Mouse (Mus musculus) limb, embryonic 13.5 days (tissue): Measurements from ENCODE around the gene Tgfbr3. TPM values are rescaled to one million over a fixed set of nuclear protein-coding genes. Genes with fewer than 3 reads are reported as not detected.
"Not testable (repeated sequence)": the region's sequence is repeated elsewhere in the genome, so short reads cannot be mapped to it uniquely, and the experiment has no call there.

Source experiments
- ATAC-seq: fragments of 200-750 bp; cut with Nextera tagmentation; 2 replicates; pipeline ENCODE4 v1.8.0; 2017; ENCODE audit warnings: low read depth, moderate number of reproducible peaks, moderate TSS enrichment; ENCODE audit not compliant: low FRiP score
- H3K27ac ChIP-seq: fragments of 300-500 bp; sonication (generic); 2 replicates; pipeline ENCODE4 v1.5.1; 2015; ENCODE audit warnings: inconsistent platforms, mild to moderate bottlenecking, moderate library complexity
- H3K27me3 ChIP-seq: fragments of 300-500 bp; sonication (generic); 2 replicates; pipeline ENCODE4 v1.6.1; 2015; ENCODE audit warnings: mild to moderate bottlenecking, inconsistent platforms
- H3K36me3 ChIP-seq: fragments of 300-500 bp; sonication (generic); 2 replicates; pipeline ENCODE4 v1.6.1; 2015; ENCODE audit warnings: inconsistent platforms, mild to moderate bottlenecking, moderate library complexity
- H3K4me1 ChIP-seq: fragments of 300-500 bp; sonication (generic); 2 replicates; pipeline ENCODE4 v1.6.1; 2015; ENCODE audit warnings: inconsistent platforms
- H3K4me2 ChIP-seq: fragments of 300-500 bp; sonication (generic); replicated peaks from 2 replicates; pipeline ENCODE4 v1.6.1; 2015; ENCODE audit warnings: inconsistent platforms, mild to moderate bottlenecking, moderate library complexity
- H3K4me3 ChIP-seq: fragments of 300-500 bp; sonication (generic); 2 replicates; pipeline ENCODE4 v1.5.1; 2015; ENCODE audit warnings: moderate library complexity, mild to moderate bottlenecking, inconsistent platforms
- H3K9ac ChIP-seq: fragments of 300-500 bp; sonication (generic); 2 replicates; pipeline ENCODE4 v1.6.1; 2015; ENCODE audit warnings: mild to moderate bottlenecking, inconsistent platforms
- H3K9me3 ChIP-seq: fragments of 300-500 bp; sonication (generic); 2 replicates; pipeline ENCODE4 v1.6.1; 2016; ENCODE audit warnings: inconsistent platforms
- WGBS: fragments of 180-500 bp; shearing (Covaris S2); methylation state at CpG from one replicate; pipeline ENCODE4 v1.1.7; 2015; 5-methylcytosine and 5-hydroxymethylcytosine counted together
- polyA plus RNA-seq: library from polyadenylated mRNA; unstranded; fragments of >200 nt; fragmentation: Nextera tagmentation; extraction: Ambion mirVana; gene quantifications from 2 replicates; pipeline ENCODE4 v1.2.1, GENCODE M21; 2015

Tgfbr3 gene
- polyA plus RNA-seq, 1 experiment from 2014 or later: 25.4 TPM

DNA sequence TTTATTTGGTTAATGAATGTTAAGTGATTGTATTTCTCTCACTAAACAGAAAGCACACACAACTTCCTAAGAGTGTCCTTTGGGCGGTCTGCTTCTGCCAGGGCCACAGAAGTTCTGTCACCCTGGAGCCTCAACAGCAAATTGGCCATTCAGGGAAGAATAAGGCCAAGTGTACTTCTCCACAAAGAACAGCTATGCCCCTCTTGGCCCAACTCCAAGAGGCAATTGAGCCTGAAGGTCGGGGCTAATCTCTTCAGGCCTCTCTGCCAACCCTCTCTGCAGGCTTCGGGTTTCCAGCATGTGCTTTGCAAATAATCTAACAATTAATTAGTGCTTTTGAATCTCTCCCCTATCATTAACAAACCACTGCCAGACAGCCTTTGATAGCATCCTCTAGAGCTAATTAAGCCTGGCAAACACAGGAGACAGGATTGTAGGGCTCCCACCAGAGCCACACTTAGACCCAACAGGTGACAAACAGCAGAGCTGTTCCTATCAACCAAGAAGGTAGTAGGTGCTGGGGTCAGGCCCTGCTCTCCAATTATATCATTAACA lies 37.6 kb downstream of the Tgfbr3 start:
- H3K4me2 ChIP-seq: no peak overlapping the region
- H3K4me3 ChIP-seq: no peak overlapping the region
- no peak overlapping the region for H3K27ac ChIP-seq
- H3K27me3 ChIP-seq: no peaks in the 10 kb centered on the region
- no peak overlapping the region for H3K9ac ChIP-seq
- peaks cover 27% of the 10 kb centered on the region for H3K4me1 ChIP-seq
- peaks cover 21% of the 10 kb centered on the region for H3K36me3 ChIP-seq
- peaks cover 11% of the 10 kb centered on the region; the same call in 1 of the 2 replicates for H3K9me3 ChIP-seq
- 0 out of 2 replicates have a peak, but pooled peaks have one; percentile 11 for ATAC-seq
- 12% methylated on average over 3 of the region's 3 CpGs for WGBS

DNA sequence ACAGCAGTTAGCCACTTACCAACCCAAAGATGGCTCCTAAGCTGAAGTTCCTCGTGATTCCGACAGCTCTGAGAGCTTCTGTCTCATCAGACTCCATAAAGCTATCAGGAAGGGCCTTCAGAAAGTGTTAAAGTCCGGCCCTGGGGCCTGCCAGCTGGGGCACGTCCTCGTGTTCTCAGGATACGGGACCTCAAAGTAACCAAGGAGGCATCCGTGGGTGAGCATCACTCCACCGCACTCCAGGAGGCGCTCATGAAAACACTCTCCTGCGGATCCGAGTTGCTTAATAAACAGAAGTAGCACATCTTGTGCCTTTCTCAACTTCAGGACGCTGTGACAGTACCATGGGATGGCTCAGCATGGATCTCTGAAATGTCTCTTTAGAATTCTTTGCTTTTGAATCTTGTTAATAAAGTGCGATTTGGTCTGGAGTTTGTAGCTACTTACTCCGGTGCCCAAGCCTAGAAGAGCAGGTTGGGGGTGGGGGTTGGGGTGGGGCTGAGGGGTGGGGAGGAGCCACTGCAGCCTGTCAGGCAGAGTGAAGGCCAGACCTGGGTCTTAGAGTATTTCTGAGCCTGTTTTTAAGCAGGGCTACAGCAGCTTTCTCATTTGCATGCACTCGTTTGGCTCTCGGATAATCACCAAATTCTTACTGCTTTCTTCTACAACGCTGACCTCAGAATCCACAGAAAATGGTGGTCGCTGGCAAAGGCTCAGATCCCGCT lies 38.7 kb downstream of the Tgfbr3 start:
- Histone ChIP-seq H3K27me3 (0 out of 2 replicates have a peak, but pooled peaks cover 3% of the 10 kb centered on the region), H3K9me3 (peaks cover 15% of the 10 kb centered on the region; the same call in 1 of the 2 replicates), H3K4me3 (no peak overlapping the region), H3K4me1 (peaks cover 27% of the 10 kb centered on the region), H3K9ac (no peak overlapping the region), H3K4me2 (no peak overlapping the region; the same call in 1 of the 2 replicates), H3K27ac (no peak overlapping the region), H3K36me3 (peaks cover 21% of the 10 kb centered on the region)
- no peak for ATAC-seq
- WGBS: 19% methylated on average over 19 of the region's 19 CpGs

DNA sequence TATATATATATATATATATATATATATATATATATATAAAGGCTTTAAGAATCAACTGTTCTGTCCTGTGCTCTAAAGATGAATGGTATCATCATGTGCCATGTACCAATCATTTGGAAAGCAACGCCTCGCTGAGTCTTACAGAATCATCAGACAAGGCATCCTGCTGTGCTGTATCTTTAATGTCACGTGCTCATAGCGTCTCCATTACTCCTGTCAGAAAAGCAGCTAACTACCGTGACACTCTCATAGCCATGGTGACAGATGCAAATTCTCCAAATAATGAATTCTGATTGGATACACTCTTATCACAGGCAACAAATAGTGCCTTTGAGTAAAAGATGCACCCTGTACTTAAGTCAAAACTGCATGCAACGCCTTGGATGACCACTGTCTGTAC lies 40.7 kb downstream of the Tgfbr3 start:
- Histone ChIP-seq H3K4me3 (no peak overlapping the region), H3K27me3 (peaks cover 12% of the 10 kb centered on the region), H3K27ac (no peak overlapping the region), H3K4me2 (no peak overlapping the region), H3K9ac (no peak overlapping the region), H3K36me3 (peaks cover 14% of the 10 kb centered on the region), H3K4me1 (peaks cover 27% of the 10 kb centered on the region), H3K9me3 (peaks cover 15% of the 10 kb centered on the region; the same call in 1 of the 2 replicates)
- 86% methylated on average over 6 of the region's 6 CpGs for WGBS
- ATAC-seq: no peak

DNA sequence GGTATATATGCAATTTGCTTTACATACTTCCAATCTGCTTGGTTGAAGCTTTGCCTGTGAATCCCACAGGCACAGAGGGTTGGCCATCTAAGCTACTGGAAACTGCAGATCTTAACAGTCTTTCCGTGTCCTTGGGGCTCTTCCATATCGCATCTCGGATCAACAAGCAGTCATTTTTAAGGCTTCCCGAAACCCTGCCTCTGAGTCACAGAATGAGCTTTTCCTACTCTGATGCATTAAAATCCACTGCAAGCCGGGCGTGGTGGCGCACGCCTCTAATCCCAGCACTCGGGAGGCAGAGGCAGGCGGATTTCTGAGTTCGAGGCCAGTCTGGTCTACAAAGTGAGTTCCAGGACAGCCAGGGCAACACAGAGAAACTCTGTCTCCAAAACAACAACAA lies 41.1 kb downstream of the Tgfbr3 start:
- 90% methylated on average over 11 of the region's 11 CpGs for WGBS
- Histone ChIP-seq H3K27me3 (peaks cover 14% of the 10 kb centered on the region), H3K36me3 (peaks cover 14% of the 10 kb centered on the region), H3K9me3 (peaks cover 15% of the 10 kb centered on the region; the same call in 1 of the 2 replicates), H3K4me1 (peaks cover 27% of the 10 kb centered on the region)
- not testable (repeated sequence) for H3K4me3 ChIP-seq, ATAC-seq, H3K4me2 ChIP-seq, H3K27ac ChIP-seq, H3K9ac ChIP-seq

DNA sequence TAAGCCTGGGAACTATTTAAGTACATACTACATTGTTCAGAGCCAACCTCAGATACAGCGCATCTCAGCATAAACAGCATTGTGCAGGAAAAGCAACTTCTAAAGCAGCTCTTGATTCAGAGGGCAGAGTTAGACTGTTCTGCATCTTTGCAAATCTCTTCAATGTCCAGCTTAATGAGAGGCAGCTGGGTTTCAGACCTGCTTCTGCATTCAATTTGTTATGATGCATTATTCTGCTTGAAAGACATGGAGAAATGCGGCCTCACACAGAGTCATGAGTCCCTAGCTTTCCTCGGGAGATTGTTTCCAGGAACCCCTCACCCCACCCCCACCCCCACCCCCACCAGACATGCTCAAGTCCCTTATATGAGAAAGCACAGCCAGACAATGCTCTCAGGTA lies 41.6 kb downstream of the Tgfbr3 start:
- Histone ChIP-seq H3K9me3 (peaks cover 15% of the 10 kb centered on the region; the same call in 1 of the 2 replicates), H3K27me3 (peaks cover 19% of the 10 kb centered on the region), H3K4me3 (no peak overlapping the region), H3K9ac (no peak overlapping the region), H3K4me1 (peaks cover 24% of the 10 kb centered on the region), H3K36me3 (peaks cover 14% of the 10 kb centered on the region), H3K27ac (no peak overlapping the region), H3K4me2 (no peak overlapping the region)
- 37% methylated on average over 3 of the region's 3 CpGs for WGBS
- ATAC-seq: no peak

DNA sequence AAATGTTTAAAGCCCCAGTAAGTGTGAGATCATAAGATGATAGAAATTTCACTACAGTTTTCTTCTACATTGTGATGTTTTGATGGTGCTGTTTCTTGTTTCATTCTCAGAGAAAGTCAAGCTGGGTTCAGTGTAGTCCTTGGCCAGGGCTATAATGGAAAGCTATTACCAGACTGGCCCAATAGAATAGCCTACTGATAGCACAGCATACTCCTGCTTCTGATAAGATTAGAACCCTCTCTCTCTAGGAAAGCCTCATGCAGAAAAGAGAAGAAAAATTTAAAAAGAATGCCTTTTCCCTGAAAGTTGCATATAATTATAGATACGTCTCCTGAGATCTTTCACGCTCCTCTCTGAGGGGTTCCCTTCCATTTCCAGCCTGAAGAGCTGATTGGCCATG lies 46.0 kb downstream of the Tgfbr3 start:
- H3K27me3 ChIP-seq: peaks cover 40% of the 10 kb centered on the region
- ATAC-seq: no peak
- WGBS: 96% methylated on average over 2 of the region's 2 CpGs
- H3K4me2 ChIP-seq: no peak overlapping the region
- no peaks in the 10 kb centered on the region for H3K36me3 ChIP-seq
- H3K9me3 ChIP-seq: 0 out of 2 replicates have a peak, but pooled peaks cover 3% of the 10 kb centered on the region
- H3K4me3 ChIP-seq: no peak overlapping the region
- no peak overlapping the region for H3K27ac ChIP-seq
- no peak overlapping the region for H3K9ac ChIP-seq
- peaks cover 26% of the 10 kb centered on the region for H3K4me1 ChIP-seq

DNA sequence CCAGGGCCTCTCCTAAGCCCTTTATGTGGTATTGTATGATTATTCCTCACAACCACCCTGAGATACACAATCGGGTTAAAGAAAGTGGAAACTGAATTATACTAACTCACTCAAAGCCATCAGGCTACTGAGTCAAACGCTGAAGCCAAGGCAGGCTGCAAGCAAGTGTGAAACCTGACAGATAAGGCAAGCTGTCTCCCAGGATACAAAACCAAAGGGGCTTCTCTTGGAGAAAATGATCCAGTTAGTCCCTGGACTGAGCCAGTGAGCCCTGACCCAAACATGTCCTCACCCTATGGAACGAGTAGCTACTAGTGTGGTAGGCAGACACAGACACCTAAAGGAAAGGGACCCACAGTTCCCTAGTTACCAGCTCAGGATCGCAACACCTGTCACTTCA lies 46.4 kb downstream of the Tgfbr3 start:
- Histone ChIP-seq H3K4me2 (no peak overlapping the region), H3K4me3 (no peak overlapping the region), H3K4me1 (peaks cover 30% of the 10 kb centered on the region), H3K27me3 (peaks cover 44% of the 10 kb centered on the region), H3K9me3 (0 out of 2 replicates have a peak, but pooled peaks cover 3% of the 10 kb centered on the region), H3K9ac (no peak overlapping the region), H3K36me3 (no peaks in the 10 kb centered on the region), H3K27ac (no peak overlapping the region)
- no peak for ATAC-seq
- 72% methylated on average over 4 of the region's 4 CpGs for WGBS

DNA sequence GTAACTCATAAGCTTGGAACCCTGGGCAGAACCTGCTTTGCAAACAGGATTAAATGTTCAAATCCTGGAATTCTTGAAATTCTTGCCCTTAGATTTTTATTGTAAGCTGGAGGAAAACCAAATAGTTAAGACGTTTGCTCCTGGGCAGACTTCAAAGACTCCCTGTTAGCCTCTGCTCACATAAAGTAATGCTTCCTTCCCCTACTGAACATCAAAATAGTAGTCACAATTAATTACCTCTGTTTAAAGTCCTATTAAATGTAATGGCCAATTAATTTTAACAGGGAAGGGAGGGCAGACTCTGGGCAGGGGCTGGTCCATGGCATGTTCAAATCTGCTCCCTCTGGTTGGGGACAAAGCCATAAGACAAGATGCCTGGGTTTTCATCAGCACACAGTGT lies 49.2 kb downstream of the Tgfbr3 start:
- no peak overlapping the region for H3K4me3 ChIP-seq
- H3K36me3 ChIP-seq: no peaks in the 10 kb centered on the region
- no peak for ATAC-seq
- no peak overlapping the region for H3K27ac ChIP-seq
- H3K27me3 ChIP-seq: peaks cover 44% of the 10 kb centered on the region
- H3K9ac ChIP-seq: no peak overlapping the region
- H3K4me1 ChIP-seq: peaks cover 52% of the 10 kb centered on the region
- no peak overlapping the region for H3K4me2 ChIP-seq
- WGBS: 4% methylated on average over 1 of the region's 1 CpGs
- no peaks in the 10 kb centered on the region for H3K9me3 ChIP-seq

DNA sequence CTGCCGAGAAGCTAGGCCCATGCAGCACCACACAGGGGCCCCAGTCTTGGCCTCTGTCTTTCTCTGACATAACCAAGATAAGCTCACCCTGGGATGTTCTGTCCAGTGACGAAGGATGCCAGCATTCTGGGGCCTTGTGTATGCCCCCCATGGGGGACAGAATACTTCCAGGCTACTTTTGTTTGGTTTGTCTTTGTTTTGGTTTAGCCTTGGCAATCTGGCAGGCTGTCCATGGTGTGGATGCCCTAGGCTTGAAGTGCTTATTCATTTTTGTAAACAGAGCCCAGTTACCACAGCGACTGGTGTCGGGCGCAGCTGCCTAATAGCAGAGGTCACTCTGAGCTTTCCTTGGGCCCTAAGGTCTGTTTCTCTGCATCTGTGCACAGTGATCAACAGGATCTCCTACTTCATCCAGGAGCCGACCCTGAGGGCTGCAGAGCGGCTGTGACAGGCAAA lies 51.4 kb downstream of the Tgfbr3 start:
- peaks cover 29% of the 10 kb centered on the region for H3K27me3 ChIP-seq
- no peaks in the 10 kb centered on the region for H3K36me3 ChIP-seq
- H3K4me1 ChIP-seq: peaks cover 75% of the 10 kb centered on the region
- no peak overlapping the region for H3K4me2 ChIP-seq
- ATAC-seq: no peak
- H3K9me3 ChIP-seq: no peaks in the 10 kb centered on the region
- H3K9ac ChIP-seq: no peak overlapping the region
- no peak overlapping the region for H3K4me3 ChIP-seq
- no peak overlapping the region for H3K27ac ChIP-seq
- WGBS: 57% methylated on average over 7 of the region's 7 CpGs

DNA sequence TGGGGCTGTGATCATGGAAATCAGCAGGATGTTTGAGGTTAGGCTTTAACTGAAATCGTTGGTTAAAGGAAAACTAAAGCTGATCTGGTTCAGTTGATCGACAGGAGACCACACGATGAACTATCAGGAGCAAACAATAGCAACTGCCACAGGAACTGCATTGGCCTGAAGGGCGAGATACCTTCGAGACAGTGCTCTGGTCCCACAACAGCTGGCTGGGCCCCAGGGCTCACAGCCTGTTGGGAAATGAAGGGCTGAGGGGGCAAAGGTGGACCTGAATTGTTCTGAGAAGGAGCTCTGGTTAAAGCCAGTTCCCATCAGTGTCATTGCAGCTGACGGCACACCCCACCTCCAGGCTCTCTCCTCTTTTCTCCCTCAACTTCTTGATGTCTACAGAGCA lies 52.5 kb downstream of the Tgfbr3 start:
- Histone ChIP-seq H3K27me3 (peaks cover 24% of the 10 kb centered on the region), H3K27ac (no peak overlapping the region), H3K4me3 (no peak overlapping the region), H3K4me1 (peaks cover 80% of the 10 kb centered on the region), H3K9ac (no peak overlapping the region), H3K36me3 (no peaks in the 10 kb centered on the region), H3K4me2 (no peak overlapping the region), H3K9me3 (no peaks in the 10 kb centered on the region)
- ATAC-seq: no peak
- WGBS: 70% methylated on average over 6 of the region's 6 CpGs

DNA sequence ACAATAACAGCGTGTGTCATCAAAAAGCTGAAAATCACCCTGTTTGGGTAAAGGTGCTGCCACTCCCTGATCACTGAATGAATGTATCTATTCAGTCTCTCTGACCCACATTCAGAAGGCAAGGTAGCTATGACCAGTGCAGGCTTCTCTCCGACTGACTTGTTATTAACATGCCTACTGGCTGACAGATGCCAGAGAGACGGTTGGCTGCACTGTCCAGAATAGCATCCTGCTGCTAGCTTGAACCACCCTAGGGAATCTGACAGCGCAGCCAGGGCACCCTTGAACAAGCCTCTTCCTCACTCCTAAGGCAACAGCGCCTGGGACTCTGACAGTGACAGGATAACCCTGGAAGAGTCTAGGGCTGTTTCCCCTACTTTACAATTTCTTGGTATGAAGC lies 53.4 kb downstream of the Tgfbr3 start:
- peaks cover 85% of the 10 kb centered on the region for H3K4me1 ChIP-seq
- no peaks in the 10 kb centered on the region for H3K9me3 ChIP-seq
- no peak overlapping the region for H3K4me2 ChIP-seq
- no peak for ATAC-seq
- H3K9ac ChIP-seq: no peak overlapping the region
- peaks cover 16% of the 10 kb centered on the region for H3K27me3 ChIP-seq
- WGBS: 75% methylated on average over 5 of the region's 5 CpGs
- H3K4me3 ChIP-seq: no peak overlapping the region
- no peaks in the 10 kb centered on the region for H3K36me3 ChIP-seq
- no peak overlapping the region for H3K27ac ChIP-seq
